Mouse (Mus musculus): ENCODE measurements at regions not wholly inside any gene's neighbourhood (a gene's known extent, or its start where the extent isn't known, plus 50 kb on each side); places are given as distances from the start of the nearest gene placed in this dataset.
A peak's percentile ranks its signal among the peaks of the same experiment; 100 is the strongest.

GRCm38 (mm10) chr8:27837903-27838302, 390.4 kb downstream of the Poteg start:
- peak; percentile 46; the same call in 1 of the 2 replicates for ATAC-seq (ENCODE audit: low FRiP score)
- WGBS, result 45% methylated on average over 1 of the region's 1 CpGs

GRCm38 (mm10) chr8:27866468-27866995, 419.1 kb downstream of the Poteg start:
- Histone ChIP-seq H3K4me2 (replicated peaks) (no peak overlapping the region), H3K4me3 (no peak overlapping the region), H3K27me3 (no peaks in the 10 kb centered on the region), H3K9ac (no peak overlapping the region), H3K27ac (no peak overlapping the region), H3K9me3 (replicated peaks) (no peaks in the 10 kb centered on the region), H3K36me3 (no peaks in the 10 kb centered on the region), H3K4me1 (no peaks in the 10 kb centered on the region)
- 62% methylated on average over 1 of the region's 1 CpGs for WGBS
- 0 out of 2 replicates have a peak, but pooled peaks have one; percentile 40 for ATAC-seq (ENCODE audit: low FRiP score)

More at GRCm38 (mm10) chr8:27837903-27838302, 390.4 kb downstream of the Poteg start:
- H3K4me2 ChIP-seq (replicated peaks), result no peak overlapping the region
- no peaks in the 10 kb centered on the region for H3K9me3 ChIP-seq (replicated peaks)
- no peaks in the 10 kb centered on the region for H3K4me1 ChIP-seq
- H3K36me3 ChIP-seq, result no peaks in the 10 kb centered on the region
- H3K27me3 ChIP-seq, result no peaks in the 10 kb centered on the region
- no peak overlapping the region for H3K9ac ChIP-seq
- H3K27ac ChIP-seq, result no peak overlapping the region
- no peak overlapping the region for H3K4me3 ChIP-seq

- Histone ChIP-seq H3K27ac (no peak overlapping the region), H3K4me3 (no peak overlapping the region), H3K9me3 (replicated peaks) (no peaks in the 10 kb centered on the region), H3K4me2 (replicated peaks) (no peak overlapping the region), H3K9ac (no peak overlapping the region), H3K4me1 (no peaks in the 10 kb centered on the region), H3K27me3 (no peaks in the 10 kb centered on the region), H3K36me3 (no peaks in the 10 kb centered on the region)
- 93% methylated on average over 7 of the region's 7 CpGs for WGBS
- no peak for ATAC-seq (ENCODE audit: low FRiP score)
These were observed 421.1 kb downstream of the Poteg start for GRCm38 (mm10) chr8:27868591-27868990.

- H3K9ac ChIP-seq, result no peak overlapping the region
- ATAC-seq (ENCODE audit: low FRiP score), result no peak
- no peak overlapping the region for H3K27ac ChIP-seq
- no peaks in the 10 kb centered on the region for H3K4me1 ChIP-seq
- H3K36me3 ChIP-seq, result no peaks in the 10 kb centered on the region
- H3K27me3 ChIP-seq, result no peaks in the 10 kb centered on the region
- H3K4me2 ChIP-seq (replicated peaks), result no peak overlapping the region
- H3K9me3 ChIP-seq (replicated peaks), result no peaks in the 10 kb centered on the region
- no peak overlapping the region for H3K4me3 ChIP-seq
These were observed 430.3 kb downstream of the Poteg start for GRCm38 (mm10) chr8:27877691-27878264.

GRCm38 (mm10) chr8:27889292-27889691, 441.8 kb downstream of the Poteg start:
- Histone ChIP-seq H3K27me3 (no peaks in the 10 kb centered on the region), H3K36me3 (no peaks in the 10 kb centered on the region), H3K4me1 (no peaks in the 10 kb centered on the region), H3K9me3 (replicated peaks) (no peaks in the 10 kb centered on the region), H3K27ac (no peak overlapping the region), H3K4me2 (replicated peaks) (no peak overlapping the region), H3K9ac (no peak overlapping the region), H3K4me3 (no peak overlapping the region)
- 80% methylated on average over 6 of the region's 6 CpGs for WGBS
- ATAC-seq (ENCODE audit: low FRiP score), result no peak

GRCm38 (mm10) chr8:27894325-27894724, 446.9 kb downstream of the Poteg start:
- H3K4me2 ChIP-seq (replicated peaks), result no peak overlapping the region
- H3K9me3 ChIP-seq (replicated peaks), result no peaks in the 10 kb centered on the region
- H3K36me3 ChIP-seq, result no peaks in the 10 kb centered on the region
- 64% methylated on average over 6 of the region's 6 CpGs for WGBS
- H3K4me1 ChIP-seq, result no peaks in the 10 kb centered on the region
- no peak overlapping the region for H3K27ac ChIP-seq
- ATAC-seq (ENCODE audit: low FRiP score), result no peak
- no peak overlapping the region for H3K9ac ChIP-seq
- H3K27me3 ChIP-seq, result no peaks in the 10 kb centered on the region
- no peak overlapping the region for H3K4me3 ChIP-seq

GRCm38 (mm10) chr8:27900115-27900514, 452.6 kb downstream of the Poteg start:
- Histone ChIP-seq H3K4me1 (peaks cover 3% of the 10 kb centered on the region; the same call in 1 of the 2 replicates), H3K4me2 (replicated peaks) (no peak overlapping the region), H3K9ac (no peak overlapping the region), H3K27ac (no peak overlapping the region), H3K36me3 (no peaks in the 10 kb centered on the region), H3K27me3 (no peaks in the 10 kb centered on the region), H3K9me3 (replicated peaks) (no peaks in the 10 kb centered on the region), H3K4me3 (no peak overlapping the region)
- 86% methylated on average over 2 of the region's 2 CpGs for WGBS
- ATAC-seq (ENCODE audit: low FRiP score), result no peak

- no peaks in the 10 kb centered on the region for H3K36me3 ChIP-seq
- no peaks in the 10 kb centered on the region for H3K27me3 ChIP-seq
- H3K27ac ChIP-seq, result no peak overlapping the region
- H3K4me2 ChIP-seq (replicated peaks), result no peak overlapping the region
- WGBS, result 17% methylated on average over 2 of the region's 2 CpGs
- no peak overlapping the region for H3K4me3 ChIP-seq
- no peak overlapping the region for H3K9ac ChIP-seq
- no peak for ATAC-seq (ENCODE audit: low FRiP score)
- no peaks in the 10 kb centered on the region for H3K9me3 ChIP-seq (replicated peaks)
- peaks cover 3% of the 10 kb centered on the region; the same call in 1 of the 2 replicates for H3K4me1 ChIP-seq
These were observed 456.3 kb downstream of the Poteg start for GRCm38 (mm10) chr8:27903796-27904195.

GRCm38 (mm10) chr8:27909347-27909945, 462.0 kb downstream of the Poteg start:
- 36% methylated on average over 2 of the region's 2 CpGs for WGBS
- ATAC-seq (ENCODE audit: low FRiP score), result no peak
- Histone ChIP-seq H3K9ac (no peak overlapping the region), H3K27me3 (no peaks in the 10 kb centered on the region), H3K9me3 (replicated peaks) (no peaks in the 10 kb centered on the region), H3K4me1 (no peaks in the 10 kb centered on the region), H3K4me2 (replicated peaks) (no peak overlapping the region), H3K36me3 (no peaks in the 10 kb centered on the region), H3K27ac (no peak overlapping the region), H3K4me3 (no peak overlapping the region)

GRCm38 (mm10) chr8:27938559-27939492, 491.4 kb downstream of the Poteg start:
- no peak overlapping the region for H3K9ac ChIP-seq
- H3K27ac ChIP-seq, result no peak overlapping the region
- no peak for ATAC-seq (ENCODE audit: low FRiP score)
- 65% methylated on average over 12 of the region's 12 CpGs for WGBS
- no peaks in the 10 kb centered on the region for H3K36me3 ChIP-seq
- no peak overlapping the region for H3K4me3 ChIP-seq
- no peaks in the 10 kb centered on the region for H3K9me3 ChIP-seq (replicated peaks)
- H3K27me3 ChIP-seq, result no peaks in the 10 kb centered on the region
- H3K4me1 ChIP-seq, result no peaks in the 10 kb centered on the region
- no peak overlapping the region for H3K4me2 ChIP-seq (replicated peaks)

GRCm38 (mm10) chr8:27955000-27955399, 507.5 kb downstream of the Poteg start:
- Histone ChIP-seq H3K4me3 (no peak overlapping the region), H3K9ac (no peak overlapping the region), H3K4me2 (replicated peaks) (no peak overlapping the region), H3K9me3 (replicated peaks) (peaks cover 2% of the 10 kb centered on the region; the same call in 1 of the 2 replicates), H3K36me3 (no peaks in the 10 kb centered on the region), H3K27ac (no peak overlapping the region), H3K4me1 (no peaks in the 10 kb centered on the region), H3K27me3 (no peaks in the 10 kb centered on the region)
- no peak for ATAC-seq (ENCODE audit: low FRiP score)

- H3K36me3 ChIP-seq, result no peaks in the 10 kb centered on the region
- H3K4me2 ChIP-seq (replicated peaks), result no peak overlapping the region
- H3K27me3 ChIP-seq, result no peaks in the 10 kb centered on the region
- no peak overlapping the region for H3K4me3 ChIP-seq
- no peak overlapping the region for H3K9ac ChIP-seq
- H3K4me1 ChIP-seq, result peaks cover 3% of the 10 kb centered on the region; the same call in 1 of the 2 replicates
- H3K27ac ChIP-seq, result no peak overlapping the region
- WGBS, result 14% methylated on average over 3 of the region's 3 CpGs
- no peaks in the 10 kb centered on the region for H3K9me3 ChIP-seq (replicated peaks)
- no peak for ATAC-seq (ENCODE audit: low FRiP score)
These were observed 533.5 kb downstream of the Poteg start for GRCm38 (mm10) chr8:27980920-27981319.

Data from hindbrain, embryonic 12.5 days (tissue).